Mouse (Mus musculus) erythroblast, adult 5-6 weeks (primary cell): ENCODE results near the gene Gm21721. TPM values are rescaled to one million over a fixed set of nuclear protein-coding genes. Genes with fewer than 3 reads are reported as not detected.
"Not testable (repeated sequence)": the region's sequence is repeated elsewhere in the genome, so short reads cannot be mapped to it uniquely, and the experiment has no call there.

Experiments
- ATAC-seq: replicated peaks from 2 replicates; pipeline ENCODE4 v1.8.0; 2016; ENCODE audit warnings: moderate number of reproducible peaks, mild to moderate bottlenecking, moderate TSS enrichment, inconsistent platforms; ENCODE audit not compliant: poor library complexity, low FRiP score, severe bottlenecking
- total RNA-seq, 2 experiments: library from RNA; stranded (forward) in 1 of 2; stranded (reverse) in 1 of 2; fragments of 150-400 nt in 1 of 2; fragments of 200-764, 138-1000 nt in 1 of 2; gene quantifications; 2 replicates each; pipeline versions ENCODE4 v1.2.3 to v1.2.4; 2015 to 2017; ENCODE audit warnings: low replicate concordance in 2 of 2

Gene Gm21721
- total RNA-seq (2015; ENCODE audit: low replicate concordance) (not detected in 2 replicates), total RNA-seq (2017; ENCODE audit: low replicate concordance) (not detected in 2 replicates)

GRCm38 (mm10) chrY:9202090-9202489 lies at the start of gene Gm21721:
TSS of gene Gm21721 (minus strand) at chrY:9202190.
- not testable (repeated sequence) for ATAC-seq

Other genes with a start within 250 kb of the Gm21721 start
- not detected in 2 replicates for gene Gm21292, start 68.3 kb downstream of the Gm21721 start, total RNA-seq (2015; ENCODE audit: low replicate concordance)
- gene Gm21292, start 68.3 kb downstream of the Gm21721 start, total RNA-seq (2017; ENCODE audit: low replicate concordance): not detected in 2 replicates
- gene Gm21812, start 145.0 kb upstream of the Gm21721 start, total RNA-seq (2015; ENCODE audit: low replicate concordance): not detected in 2 replicates
- not detected in 2 replicates for gene Gm21812, start 145.0 kb upstream of the Gm21721 start, total RNA-seq (2017; ENCODE audit: low replicate concordance)
- not detected in 2 replicates for gene Gm21874, start 214.0 kb upstream of the Gm21721 start, total RNA-seq (2015; ENCODE audit: low replicate concordance)
- gene Gm21874, start 214.0 kb upstream of the Gm21721 start, total RNA-seq (2017; ENCODE audit: low replicate concordance): not detected in 2 replicates